Mouse (Mus musculus) brain, embryonic 18.5 days (tissue): ENCODE measurements at regions not wholly inside any gene's neighbourhood (a gene's known extent, or its start where the extent isn't known, plus 50 kb on each side); places are given as distances from the start of the nearest gene placed in this dataset.

Experiments used
- DNase-seq: peaks from one replicate; pipeline ENCODE4 v3.0.0-alpha.2; 2012; ENCODE audit warnings: low read depth, low spot score

DNA sequence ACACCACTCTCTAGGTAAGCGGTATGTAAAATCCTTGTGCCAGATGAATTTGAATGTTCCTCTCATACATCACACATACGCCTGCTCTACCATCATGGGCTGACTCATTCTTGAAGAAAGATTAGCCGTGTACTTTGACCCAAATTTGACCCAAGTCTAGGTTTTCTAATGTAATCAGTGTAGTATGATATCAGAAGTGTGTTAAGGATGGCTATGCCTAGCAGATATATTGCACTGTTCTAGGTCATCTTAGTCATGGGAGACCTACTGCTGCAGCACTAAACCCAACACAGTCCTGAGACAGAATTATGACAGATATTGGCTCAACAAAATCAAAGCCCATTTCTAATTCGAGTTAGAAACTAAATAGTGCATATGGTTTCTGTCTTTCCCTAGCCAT, 255.1 kb downstream of the Fam49a start:
- DNase-seq, result no peak

DNA sequence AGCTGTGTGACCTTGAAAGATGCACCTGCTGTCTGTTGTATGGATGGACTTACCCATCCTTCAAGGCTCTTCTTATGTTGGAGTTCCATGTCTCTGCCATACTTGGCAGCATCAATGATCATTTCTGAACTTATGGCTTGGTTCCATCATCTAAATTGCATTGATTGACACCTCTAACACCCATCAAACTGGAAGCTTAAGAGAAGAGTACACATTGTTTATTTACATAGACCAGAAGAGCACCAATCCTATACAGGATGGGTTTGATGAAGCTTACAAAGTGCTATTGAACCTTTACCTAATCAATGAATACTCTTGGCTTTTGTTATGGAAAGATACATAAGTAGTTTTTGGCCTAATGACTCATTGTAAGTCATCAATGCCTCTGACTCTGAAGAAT, 248.8 kb downstream of the Fam49a start:
- no peak for DNase-seq

DNA sequence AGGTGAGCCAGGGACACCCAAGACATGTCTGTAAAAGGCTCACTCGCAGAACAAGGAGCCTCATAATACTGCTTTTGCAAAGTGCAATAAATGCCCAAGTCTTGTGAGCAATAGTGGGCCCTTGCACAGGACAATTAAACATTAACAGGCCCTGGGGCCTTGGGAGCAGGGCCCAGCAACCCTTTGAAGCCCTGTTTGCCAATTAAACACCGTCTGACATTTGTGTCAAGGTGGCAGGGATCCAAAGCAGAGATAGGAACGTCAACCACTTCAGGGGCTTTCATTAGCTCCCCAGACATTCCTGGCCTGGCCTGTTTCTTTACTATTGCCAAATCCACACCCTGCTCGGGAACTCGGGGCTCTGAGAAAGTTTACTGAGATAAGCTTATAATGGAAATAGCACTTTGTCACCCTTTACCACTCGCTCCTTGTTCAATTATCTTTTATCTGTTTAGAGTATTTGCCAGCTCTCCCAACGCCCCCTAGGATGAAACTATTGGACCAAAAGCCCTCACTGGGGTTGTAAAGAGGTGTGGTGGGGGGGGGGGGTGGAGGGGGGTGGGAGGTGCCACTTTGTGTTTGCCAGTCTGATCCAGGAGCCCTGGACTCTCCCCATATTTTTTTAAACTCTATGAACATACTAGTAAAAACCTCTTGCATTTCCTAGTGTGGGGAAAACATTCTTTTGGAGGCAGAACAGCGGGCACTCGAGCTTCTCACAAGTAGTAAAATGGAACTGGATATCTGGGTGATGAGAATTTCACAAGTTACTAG, 247.4 kb downstream of the Fam49a start:
- DNase-seq, result no peak

DNA sequence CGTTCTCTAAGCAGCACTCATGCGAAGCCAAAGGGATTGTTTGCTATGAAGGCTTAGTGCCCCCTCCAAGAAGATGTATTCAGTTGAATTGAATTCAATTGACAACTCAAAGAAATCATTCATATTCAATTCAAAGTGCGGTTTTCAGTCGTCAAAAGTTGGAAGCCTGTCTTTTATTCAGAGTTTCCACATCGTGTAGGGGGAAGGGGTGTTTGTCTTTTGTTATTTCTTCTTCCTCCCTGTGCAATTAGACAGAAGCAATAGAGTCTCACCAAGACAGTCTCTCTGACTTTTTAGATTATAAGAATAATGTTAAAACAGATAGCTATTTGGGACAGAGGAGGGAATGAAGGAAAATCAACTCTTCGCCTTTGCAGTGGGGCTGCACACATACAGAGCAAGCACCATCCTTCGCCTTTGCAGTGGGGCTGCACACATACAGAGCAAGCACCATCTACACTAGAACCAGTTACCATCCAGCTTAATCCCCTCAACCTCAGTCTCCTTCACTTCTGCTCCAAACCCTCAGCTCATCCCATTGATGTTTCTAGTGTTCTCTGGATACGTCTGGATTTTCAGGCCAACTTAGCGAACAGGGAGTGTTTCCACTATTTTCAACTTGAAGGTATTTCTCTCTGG, 246.7 kb downstream of the Fam49a start:
- no peak for DNase-seq

DNA sequence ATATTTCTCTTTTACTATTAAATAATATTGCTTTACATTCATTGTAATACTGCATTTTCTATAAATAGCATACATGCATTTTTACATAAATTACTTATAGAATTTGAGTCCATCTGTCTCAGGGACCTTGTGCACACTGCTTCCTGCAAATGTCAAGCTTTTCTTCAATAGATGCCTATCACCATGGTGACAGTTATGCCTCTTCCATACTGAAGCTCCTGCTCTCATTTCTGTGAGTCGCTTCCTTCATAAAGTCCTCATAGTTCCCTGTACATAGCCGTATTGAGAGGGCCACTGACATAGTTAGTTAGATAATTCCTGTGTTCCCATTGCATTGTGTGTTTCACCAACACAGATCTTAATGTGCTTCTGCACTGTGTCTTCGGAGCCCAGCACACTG, 244.7 kb downstream of the Fam49a start:
- no peak for DNase-seq

DNA sequence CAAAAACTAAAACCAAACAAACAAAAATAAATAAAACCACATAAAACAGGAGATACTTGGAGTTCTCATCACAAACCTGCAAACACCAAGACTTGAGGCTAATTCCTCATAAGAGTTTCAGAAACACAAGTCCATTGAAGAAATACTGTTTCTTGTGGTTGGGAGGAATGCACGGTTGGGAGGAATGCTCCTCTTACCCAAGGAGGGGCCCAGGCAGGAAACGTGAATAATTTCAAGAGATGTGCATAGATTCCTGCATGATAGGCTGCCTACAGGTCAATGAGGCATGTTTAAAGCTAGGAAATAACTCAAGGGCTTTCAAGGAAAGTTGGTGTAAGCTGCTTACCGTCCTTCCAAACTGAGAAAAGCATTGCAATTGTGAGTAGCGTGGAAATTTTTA, 243.7 kb downstream of the Fam49a start:
- DNase-seq, result no peak

DNA sequence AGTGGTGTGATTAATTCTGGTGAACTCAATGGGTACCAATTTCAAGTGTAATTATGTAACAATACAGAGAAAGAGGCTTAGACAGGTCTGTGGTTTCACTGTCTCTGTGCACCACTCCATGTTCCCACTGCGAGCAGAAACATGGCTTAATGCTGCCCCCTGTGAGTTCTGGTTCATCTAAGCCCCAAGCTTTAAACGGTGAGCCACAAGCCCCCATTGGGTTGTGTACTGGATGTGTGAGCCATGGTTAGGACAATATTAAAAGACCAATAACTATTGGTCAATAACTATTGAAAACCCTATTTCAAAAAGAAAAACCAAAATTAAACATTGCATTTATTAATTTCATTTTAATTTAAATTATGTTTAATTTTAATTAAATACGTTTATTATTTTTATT, 238.0 kb downstream of the Fam49a start:
- no peak for DNase-seq

DNA sequence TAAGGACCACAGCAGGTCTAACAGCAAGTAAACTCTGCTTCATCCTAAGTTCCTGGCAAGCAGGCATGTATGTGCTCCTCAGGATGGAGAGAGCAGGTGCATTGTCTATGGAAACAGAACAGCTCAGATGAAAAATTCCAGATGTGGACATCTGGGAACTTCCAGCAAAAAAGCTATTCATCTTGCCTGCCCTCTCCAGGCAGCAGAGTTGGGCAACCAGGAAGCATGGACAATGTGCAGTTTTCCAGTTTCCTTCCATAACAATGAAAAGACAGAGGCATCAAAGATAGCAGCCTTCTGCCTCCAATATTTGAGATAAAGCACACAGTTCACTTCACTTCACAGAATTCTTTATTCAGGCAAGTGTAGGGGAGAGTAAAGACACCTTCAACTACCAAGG, 236.7 kb downstream of the Fam49a start:
- DNase-seq, result no peak

DNA sequence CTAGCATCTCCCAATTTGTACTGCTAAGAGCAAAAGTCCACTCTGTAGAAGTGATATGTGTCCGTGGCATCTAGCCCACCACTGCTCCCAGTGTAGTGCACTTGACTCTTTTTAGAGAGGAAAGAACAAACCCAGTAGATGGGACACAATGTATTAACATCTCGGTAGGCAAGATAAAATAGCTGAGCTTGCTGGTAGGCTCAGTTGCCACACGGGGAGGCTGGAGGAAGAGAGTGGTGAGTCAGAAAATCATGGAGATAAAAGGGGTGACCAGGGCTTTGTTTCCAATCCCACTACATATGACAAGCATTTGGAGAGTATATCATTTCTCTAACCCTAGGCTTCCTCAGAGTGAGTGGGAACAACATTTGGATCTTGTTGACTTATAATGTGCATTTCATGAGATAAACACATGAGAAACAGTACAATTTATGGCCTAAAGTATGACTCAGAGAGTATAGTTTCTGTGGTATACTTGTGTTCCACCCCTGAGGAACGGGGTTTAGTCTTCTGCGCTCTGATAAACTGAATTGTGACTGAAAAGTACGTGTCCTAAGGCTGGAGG, 235.4 kb downstream of the Fam49a start:
- DNase-seq, result no peak

DNA sequence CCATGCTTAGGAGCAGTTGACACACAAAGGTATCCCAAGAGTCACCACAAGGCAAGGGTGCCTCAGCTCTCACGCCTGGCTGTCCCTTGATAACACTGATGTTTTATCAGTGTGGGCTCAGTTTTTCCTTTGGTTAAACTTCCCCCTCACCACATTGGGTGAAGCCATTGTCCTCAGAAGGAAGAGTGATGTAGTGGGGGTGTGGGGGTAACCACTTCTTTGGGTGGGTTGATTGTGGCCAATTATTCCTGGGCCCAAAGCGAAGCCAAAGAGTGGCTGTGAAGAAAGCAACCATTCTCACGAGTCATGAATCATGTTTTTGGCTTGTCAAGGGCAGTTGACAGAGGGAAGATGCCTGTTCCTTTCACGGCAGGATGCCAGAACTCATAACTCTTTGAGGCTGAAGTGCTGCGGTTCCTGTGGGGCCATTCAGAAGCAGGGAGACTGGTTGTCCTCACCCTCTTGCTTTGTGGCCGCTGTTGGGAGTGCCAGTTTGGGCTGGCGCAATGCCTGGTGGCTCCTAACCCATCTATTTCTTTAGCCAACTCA, 234.7 kb downstream of the Fam49a start:
- DNase-seq, result no peak

DNA sequence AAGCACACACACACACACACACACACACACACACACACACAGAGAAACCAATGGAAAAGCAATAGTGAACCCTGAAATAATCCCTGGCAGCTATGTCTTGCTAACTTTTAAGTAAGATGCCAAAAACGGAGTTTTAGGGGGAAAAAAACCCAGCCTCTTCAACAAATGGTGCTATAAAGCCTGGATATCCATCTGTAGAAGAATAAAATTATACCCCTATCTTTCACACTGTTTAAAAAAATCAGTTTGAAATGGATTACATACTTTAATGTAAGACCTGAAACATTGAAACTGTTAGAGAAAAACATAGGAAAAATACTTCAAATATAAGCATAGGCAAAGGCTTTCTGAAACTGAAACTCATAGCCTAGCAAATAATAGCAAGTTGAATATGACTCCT, 228.2 kb downstream of the Fam49a start:
- DNase-seq, result no peak

DNA sequence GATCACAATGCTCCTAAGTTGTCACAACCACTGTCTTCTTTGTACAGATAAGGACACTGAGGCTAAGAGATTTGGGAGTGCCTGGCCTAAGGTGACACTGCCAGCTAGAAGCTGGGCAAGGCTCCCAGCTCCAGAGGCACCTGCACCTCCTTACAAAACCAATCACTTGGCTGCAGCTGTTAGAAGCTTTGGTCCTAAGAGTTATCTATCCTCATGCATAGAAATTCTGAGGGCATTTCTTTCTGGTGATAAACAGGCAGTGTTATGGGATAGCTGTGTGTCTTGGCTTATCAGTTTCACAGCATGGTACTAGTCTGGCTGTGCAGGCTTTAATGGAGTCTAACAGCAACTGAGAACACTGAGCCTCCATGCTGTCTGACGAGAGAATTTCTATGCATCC, 226.2 kb downstream of the Fam49a start:
- no peak for DNase-seq

DNA sequence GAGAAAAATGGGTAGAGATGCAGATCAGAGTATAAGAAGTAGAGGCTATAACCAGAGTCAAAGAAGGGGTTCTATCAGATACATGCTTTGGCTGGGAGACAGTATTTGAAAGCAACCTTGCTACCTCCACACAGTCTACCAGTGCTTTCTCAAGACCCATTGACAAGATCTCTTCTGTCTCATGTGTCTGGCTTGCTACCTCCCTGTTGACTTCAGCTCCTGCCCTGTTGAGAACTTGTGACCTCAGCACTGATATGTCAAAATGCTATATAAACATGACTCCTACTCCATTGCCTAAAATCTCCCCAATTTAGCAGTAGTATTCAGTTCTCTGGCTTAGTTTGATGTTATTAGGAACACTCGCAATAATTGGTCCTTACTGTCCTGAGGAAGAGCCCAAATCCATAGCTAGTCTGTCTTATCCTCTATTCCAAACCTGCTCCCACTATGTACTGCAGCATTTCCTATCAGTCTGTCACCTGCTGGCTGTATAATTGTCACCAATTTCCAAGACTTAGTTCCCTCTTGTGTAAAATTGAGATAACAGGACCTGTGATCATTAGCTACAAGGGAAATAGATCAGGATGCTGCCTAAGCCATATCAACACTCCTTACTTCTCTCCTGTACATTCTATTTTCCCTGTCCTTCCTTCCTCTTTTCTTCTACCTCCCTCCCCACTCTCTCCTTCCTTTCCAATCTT, 224.9 kb downstream of the Fam49a start:
- DNase-seq, result no peak

DNA sequence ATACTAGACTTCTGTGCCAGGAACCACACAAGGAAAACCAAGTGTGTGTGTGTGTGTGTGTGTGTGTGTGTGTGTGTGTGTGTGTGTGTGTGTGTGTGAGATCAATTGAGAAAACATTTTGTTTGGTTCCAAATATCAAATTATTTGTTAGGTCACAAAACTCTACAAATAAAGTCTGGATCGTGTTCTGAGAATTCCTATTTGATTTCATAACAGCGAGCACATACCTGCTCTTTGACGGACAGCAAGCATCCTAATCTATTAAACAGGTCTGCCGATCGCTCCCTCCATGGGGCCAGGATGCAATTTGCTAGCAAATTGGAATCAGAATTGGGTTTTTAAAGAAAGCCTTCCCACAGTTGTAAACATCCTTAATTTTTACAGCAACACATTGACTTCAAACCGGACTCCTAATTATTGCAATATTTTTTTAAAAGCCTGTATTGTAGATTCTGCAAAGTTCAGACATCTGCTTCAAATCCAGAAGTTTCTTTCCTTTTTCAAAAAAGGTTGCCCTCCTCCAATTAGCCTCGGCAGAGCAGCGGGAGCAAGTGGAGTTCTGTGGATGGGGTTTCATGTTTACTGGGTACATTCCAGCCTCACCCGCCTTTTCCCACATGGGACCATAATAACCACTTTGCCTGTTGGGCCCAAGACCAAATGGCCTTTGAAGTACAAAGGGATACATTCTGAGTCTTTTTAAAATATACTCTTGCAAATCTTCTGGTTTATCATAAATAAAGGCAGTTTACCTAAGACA, 223.2 kb downstream of the Fam49a start:
- no peak for DNase-seq

DNA sequence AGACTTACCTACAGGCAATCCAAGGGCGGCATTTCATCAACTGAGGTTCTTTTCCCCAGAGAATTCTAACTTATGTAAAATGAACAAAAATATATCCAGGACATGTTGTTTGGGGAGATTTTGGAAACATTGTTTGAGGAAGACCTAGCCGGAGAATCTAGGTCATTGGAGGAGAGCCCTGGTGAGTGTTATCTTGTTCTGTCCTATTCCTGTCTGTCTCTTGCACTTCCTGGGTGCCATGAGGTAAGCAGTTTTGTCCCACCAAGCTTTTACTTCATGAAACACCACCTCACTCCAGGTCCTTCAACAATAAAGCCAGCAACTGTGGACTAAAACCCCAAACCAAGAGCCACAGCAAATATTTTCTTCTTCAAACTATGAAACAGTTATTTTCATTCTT, 218.5 kb downstream of the Fam49a start:
- DNase-seq, result no peak

DNA sequence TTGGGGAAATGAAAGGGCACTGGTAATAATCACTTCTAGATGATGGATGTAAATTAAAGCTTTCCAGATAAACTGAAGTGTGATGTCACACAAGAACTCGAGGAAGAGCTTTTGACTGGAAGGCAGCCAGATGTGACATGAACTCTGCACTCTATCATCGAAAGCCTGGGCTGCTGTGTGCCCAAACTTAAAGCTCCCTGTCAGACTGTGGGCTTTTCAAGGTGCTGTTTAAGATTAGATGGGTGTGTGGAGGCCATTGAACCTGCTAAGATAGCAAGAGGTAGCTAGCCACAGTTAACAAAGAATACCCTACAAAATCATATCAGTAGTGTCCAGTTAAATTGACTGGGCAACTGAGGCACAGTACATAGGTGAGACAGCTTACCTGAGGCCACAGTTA, 190.1 kb downstream of the Fam49a start:
- DNase-seq, result no peak

DNA sequence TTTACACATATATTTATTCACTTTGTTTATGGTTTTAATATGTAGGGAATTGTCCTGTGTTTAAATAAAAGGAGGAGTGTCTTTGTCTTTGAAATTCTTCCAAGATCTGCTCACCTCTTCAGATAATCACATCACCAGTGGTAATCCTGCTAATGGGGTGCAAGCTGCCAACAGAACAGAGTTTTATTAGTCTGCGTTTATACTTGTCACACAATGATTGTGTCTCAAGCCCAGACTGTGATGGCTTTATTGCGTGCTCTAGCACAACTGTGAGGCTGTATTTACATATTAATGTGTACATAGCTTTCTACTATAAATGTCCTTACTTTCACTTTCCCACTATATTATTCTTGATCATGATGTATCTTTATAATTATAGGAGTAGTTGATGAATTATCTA, 184.8 kb downstream of the Fam49a start:
- no peak for DNase-seq

DNA sequence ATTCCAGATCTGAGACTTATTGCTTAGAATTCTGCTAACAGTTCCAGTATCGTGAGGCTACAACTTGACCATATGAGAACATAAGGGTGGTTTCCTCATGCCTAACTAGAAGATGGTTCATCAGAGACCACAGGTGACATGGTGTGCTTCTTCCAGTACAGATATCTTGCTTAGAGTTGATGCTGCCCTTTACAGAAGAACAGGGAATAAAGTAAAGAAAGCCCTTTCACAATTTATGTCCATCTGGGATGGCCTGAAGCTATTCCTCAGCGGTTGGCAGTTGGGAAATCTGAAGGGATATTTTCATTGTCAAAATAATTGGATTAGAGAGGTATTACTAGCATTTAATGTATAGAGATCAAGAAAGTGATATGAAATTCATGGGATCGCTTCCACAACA, 184.3 kb downstream of the Fam49a start:
- no peak for DNase-seq

DNA sequence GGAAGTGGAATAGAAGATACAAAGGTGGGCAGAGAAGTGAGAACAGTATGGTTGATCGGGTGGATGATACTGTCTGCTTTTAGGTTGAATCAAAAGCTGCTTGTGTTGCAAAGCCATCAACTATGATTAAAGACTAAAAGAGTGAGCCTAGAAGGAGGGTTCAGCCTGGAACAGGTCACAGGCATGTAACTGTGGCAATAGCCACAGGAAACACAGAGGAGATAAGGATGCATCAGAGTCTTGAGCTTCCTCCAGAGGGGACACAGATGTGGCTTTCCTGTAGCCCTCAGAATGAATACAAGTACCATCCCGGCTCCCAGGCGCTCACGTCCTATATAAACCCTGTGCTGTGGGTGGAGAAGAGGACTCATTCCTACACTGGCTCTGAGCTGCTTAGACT, 180.9 kb downstream of the Fam49a start:
- DNase-seq, result no peak

DNA sequence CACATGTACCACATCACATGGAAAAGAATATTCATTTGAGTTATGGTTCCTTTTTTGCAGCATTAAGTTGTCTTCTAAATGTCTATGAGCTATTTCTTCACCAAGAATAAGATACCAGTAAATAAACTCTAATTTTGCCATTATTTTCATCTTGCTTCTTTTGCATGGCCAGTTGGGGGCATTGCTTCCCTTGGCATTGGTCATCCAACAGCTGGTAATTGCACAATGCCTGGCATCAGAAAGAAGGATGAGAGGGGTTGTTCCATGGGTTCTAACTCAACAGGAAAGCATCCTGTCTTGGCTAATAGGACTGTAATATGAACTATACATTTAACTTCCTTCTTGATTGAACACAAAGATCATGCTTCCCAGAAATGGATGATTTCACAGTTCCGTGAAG, 174.4 kb downstream of the Fam49a start:
- no peak for DNase-seq

DNA sequence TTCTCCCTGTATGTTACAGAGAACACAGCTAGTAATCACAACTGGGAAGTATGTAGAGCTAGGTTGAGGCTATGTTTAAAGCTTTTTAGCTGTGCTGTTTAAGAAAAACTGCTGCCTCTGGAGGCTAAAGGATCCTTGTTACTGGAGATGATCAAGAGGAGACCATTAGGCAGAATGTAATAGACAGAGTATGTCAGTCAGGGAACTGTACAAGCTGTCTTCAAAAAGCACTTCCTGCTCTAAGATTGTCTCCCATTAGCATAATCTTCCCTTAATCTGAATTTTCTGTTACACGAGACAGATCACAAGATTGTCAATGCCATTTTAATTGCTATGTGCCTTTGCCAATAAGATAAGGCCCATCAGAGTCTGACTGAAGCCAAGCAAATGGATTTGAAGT, 170.7 kb downstream of the Fam49a start:
- no peak for DNase-seq
